Mouse (Mus musculus) CD4-positive naive resting alpha-beta T cell, adult 76 days (primary cell): ENCODE measurements around the gene H2al1b. TPM values are rescaled to one million over a fixed set of nuclear protein-coding genes. Genes with fewer than 3 reads are reported as not detected.

ENCODE experiments used
- total RNA-seq: library from RNA; stranded (reverse); gene quantifications from one replicate; pipeline ENCODE4 v1.2.4, GENCODE M21; 2023

The H2al1b gene
- total RNA-seq, result not detected

GRCm38 (mm10) chrX:11302132-11302531 lies at the start of gene H2al1b:
H2al1b (plus strand) TSS chrX:11302432.

DNA sequence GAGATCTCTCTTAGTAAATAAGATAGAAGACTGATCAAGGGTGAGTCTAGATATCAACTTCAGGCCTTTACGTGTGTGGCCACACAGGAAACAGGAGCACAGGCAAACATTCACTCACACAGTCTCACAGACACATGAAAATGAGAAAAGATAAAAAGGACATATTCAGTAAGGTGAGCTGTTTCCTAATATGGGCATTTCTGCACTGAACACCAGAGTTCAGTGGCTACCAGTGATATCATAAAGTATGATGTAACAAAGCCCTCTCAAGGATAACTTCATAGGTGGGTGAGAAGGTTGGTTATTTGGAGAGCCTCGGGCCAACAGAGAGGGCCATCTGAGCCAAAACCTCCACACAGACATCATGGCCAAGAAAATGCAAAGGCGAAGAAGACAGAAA lies 3.3 kb upstream of the H2al1b start, which contains the start of gene H2al1a:
H2al1a (plus strand) TSS at position 301 of the 400 bp plus-strand sequence.

DNA sequence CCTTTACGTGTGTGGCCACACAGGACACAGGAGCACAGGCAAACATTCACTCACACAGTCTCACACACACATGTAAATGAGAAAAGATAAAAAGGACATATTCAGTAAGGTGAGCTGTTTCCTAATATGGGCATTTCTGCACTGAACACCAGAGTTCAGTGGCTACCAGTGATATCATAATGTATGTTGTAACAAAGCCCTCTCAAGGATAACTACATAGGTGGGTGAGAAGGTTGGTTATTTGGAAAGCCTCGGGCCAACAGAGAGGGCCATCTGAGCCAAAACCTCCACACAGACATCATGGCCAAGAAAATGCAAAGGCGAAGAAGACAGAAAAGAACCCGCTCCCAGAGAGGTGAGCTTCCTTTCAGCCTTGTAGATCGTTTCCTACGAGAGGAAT lies 3.1 kb downstream of the H2al1b start, which contains the start of gene H2al1c:
H2al1c (plus strand) TSS at position 301 of the 400 bp plus-strand sequence.

DNA sequence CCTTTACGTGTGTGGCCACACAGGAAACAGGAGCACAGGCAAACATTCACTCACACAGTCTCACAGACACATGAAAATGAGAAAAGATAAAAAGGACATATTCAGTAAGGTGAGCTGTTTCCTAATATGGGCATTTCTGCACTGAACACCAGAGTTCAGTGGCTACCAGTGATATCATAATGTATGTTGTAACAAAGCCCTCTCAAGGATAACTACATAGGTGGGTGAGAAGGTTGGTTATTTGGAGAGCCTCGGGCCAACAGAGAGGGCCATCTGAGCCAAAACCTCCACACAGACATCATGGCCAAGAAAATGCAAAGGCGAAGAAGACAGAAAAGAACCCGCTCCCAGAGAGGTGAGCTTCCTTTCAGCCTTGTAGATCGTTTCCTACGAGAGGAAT lies 6.3 kb downstream of the H2al1b start, which contains the start of gene H2al1d:
H2al1d (plus strand) TSS at position 301 of the 400 bp plus-strand sequence.

GRCm38 (mm10) chrX:11311634-11312033 lies 9.4 kb downstream of the H2al1b start, which contains the start of gene H2al1e:
H2al1e (plus strand) TSS chrX:11311934.

DNA sequence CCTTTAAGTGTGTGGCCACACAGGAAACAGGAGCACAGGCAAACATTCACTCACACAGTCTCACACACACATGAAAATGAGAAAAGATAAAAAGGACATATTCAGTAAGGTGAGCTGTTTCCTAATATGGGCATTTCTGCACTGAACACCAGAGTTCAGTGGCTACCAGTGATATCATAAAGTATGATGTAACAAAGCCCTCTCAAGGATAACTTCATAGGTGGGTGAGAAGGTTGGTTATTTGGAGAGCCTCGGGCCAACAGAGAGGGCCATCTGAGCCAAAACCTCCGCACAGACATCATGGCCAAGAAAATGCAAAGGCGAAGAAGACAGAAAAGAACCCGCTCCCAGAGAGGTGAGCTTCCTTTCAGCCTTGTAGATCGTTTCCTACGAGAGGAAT lies 12.6 kb downstream of the H2al1b start, which contains the start of gene H2al1f:
H2al1f (plus strand) TSS at position 301 of the 400 bp plus-strand sequence.

DNA sequence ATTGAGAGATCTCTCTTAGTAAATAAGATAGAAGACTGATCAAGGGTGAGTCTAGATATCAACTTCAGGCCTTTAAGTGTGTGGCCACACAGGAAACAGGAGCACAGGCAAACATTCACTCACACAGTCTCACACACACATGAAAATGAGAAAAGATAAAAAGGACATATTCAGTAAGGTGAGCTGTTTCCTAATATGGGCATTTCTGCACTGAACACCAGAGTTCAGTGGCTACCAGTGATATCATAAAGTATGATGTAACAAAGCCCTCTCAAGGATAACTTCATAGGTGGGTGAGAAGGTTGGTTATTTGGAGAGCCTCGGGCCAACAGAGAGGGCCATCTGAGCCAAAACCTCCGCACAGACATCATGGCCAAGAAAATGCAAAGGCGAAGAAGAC lies 15.7 kb downstream of the H2al1b start, which contains the start of gene H2al1g:
H2al1g (plus strand) TSS at position 301 of the 400 bp plus-strand sequence.

DNA sequence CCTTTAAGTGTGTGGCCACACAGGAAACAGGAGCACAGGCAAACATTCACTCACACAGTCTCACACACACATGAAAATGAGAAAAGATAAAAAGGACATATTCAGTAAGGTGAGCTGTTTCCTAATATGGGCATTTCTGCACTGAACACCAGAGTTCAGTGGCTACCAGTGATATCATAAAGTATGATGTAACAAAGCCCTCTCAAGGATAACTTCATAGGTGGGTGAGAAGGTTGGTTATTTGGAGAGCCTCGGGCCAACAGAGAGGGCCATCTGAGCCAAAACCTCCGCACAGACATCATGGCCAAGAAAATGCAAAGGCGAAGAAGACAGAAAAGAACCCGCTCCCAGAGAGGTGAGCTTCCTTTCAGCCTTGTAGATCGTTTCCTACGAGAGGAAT lies 19.0 kb downstream of the H2al1b start, which contains the start of gene H2al1h:
H2al1h (plus strand) TSS at position 301 of the 400 bp plus-strand sequence.

GRCm38 (mm10) chrX:11324359-11324758 lies 22.1 kb downstream of the H2al1b start, which contains the start of gene H2al1i:
H2al1i (plus strand) TSS chrX:11324659.

DNA sequence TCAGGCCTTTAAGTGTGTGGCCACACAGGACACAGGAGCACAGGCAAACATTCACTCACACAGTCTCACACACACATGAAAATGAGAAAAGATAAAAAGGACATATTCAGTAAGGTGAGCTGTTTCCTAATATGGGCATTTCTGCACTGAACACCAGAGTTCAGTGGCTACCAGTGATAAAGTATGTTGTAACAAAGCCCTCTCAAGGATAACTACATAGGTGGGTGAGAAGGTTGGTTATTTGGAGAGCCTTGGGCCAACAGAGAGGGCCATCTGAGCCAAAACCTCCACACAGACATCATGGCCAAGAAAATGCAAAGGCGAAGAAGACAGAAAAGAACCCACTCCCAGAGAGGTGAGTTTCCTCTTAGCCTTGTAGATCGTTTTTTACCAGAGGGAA lies 25.3 kb downstream of the H2al1b start, which contains the start of gene H2al1j:
H2al1j (plus strand) TSS at position 301 of the 400 bp plus-strand sequence.

Other genes with a start within 250 kb of the H2al1b start
- gene H2al1a, start 3.2 kb upstream of the H2al1b start, total RNA-seq, result not detected
- not detected for gene H2al1c, start 3.2 kb downstream of the H2al1b start, total RNA-seq
- not detected for gene H2al1d, start 6.4 kb downstream of the H2al1b start, total RNA-seq
- gene H2al1e, start 9.5 kb downstream of the H2al1b start, total RNA-seq, result not detected
- not detected for gene H2al1f, start 12.7 kb downstream of the H2al1b start, total RNA-seq
- gene H2al1g, start 15.8 kb downstream of the H2al1b start, total RNA-seq, result not detected
- gene H2al1h, start 19.1 kb downstream of the H2al1b start, total RNA-seq, result not detected
- not detected for gene H2al1i, start 22.2 kb downstream of the H2al1b start, total RNA-seq
- not detected for gene H2al1j, start 25.4 kb downstream of the H2al1b start, total RNA-seq